Mouse (Mus musculus) liver, postnatal 0 days (tissue): Measurements from ENCODE around the gene Pcp4. TPM values are rescaled to one million over a fixed set of nuclear protein-coding genes. Genes with fewer than 3 reads are reported as not detected.

Source experiments
- ATAC-seq: fragments of 200-750 bp; cut with Nextera tagmentation; 2 replicates; pipeline ENCODE4 v1.8.0; 2017; ENCODE audit warnings: mild to moderate bottlenecking, moderate library complexity
- DNase-seq: peaks from one replicate; pipeline ENCODE4 v3.0.0-alpha.2; 2016
- H3K27ac ChIP-seq: fragments of 300-500 bp; sonication (generic); 2 replicates; pipeline ENCODE4 v1.5.1; 2014; ENCODE audit warnings: antibody characterized with exemption, moderate library complexity, mild to moderate bottlenecking, low read depth
- H3K27me3 ChIP-seq: fragments of 300-500 bp; sonication (generic); 2 replicates; pipeline ENCODE4 v1.6.1; 2014; ENCODE audit warnings: low read length, control low read depth, mixed read lengths; ENCODE audit not compliant: insufficient read depth
- H3K36me3 ChIP-seq: fragments of 300-500 bp; sonication (generic); replicated peaks from 2 replicates; pipeline ENCODE4 v1.6.1; 2014; ENCODE audit warnings: mild to moderate bottlenecking, control low read depth, low read length, moderate library complexity, mixed read lengths; ENCODE audit not compliant: insufficient read depth
- H3K4me1 ChIP-seq: fragments of 300-500 bp; sonication (generic); 2 replicates; pipeline ENCODE4 v1.6.1; 2014; ENCODE audit warnings: antibody characterized with exemption, mild to moderate bottlenecking, control low read depth; ENCODE audit not compliant: insufficient read depth
- H3K4me2 ChIP-seq: fragments of 300-500 bp; sonication (generic); 2 replicates; pipeline ENCODE4 v1.6.1; 2014; ENCODE audit warnings: low read depth, mild to moderate bottlenecking, low read length, moderate library complexity, mixed read lengths
- H3K4me3 ChIP-seq: fragments of 300-500 bp; sonication (generic); 2 replicates; pipeline ENCODE4 v1.5.1; 2014; ENCODE audit warnings: low read depth, low read length
- H3K9ac ChIP-seq: fragments of 300-500 bp; sonication (generic); replicated peaks from 2 replicates; pipeline ENCODE4 v1.6.1; 2014; ENCODE audit warnings: mild to moderate bottlenecking, moderate library complexity
- H3K9me3 ChIP-seq: fragments of 300-500 bp; sonication (generic); 2 replicates; pipeline ENCODE4 v1.6.1; 2016; ENCODE audit warnings: mild to moderate bottlenecking, control low read depth, low read length, mixed read lengths
- CTCF ChIP-seq: sonication (generic); IDR thresholded peaks from 2 replicates; pipeline ENCODE4 v1.5.1; 2016; ENCODE audit warnings: antibody characterized with exemption, low read depth
- EP300 ChIP-seq: IDR thresholded peaks from 2 replicates; pipeline ENCODE4 v1.6.1; 2016; ENCODE audit warnings: antibody characterized with exemption, low read depth, mild to moderate bottlenecking
- WGBS: fragments of 180-500 bp; shearing (Covaris S2); extraction: QIAGEN DNeasy Blood & Tissue Kit; methylation state at CpG from one replicate; pipeline ENCODE4 v1.1.7; 2014; ENCODE audit not compliant: insufficient replicate concordance; 5-methylcytosine and 5-hydroxymethylcytosine counted together
- polyA plus RNA-seq: library from polyadenylated mRNA; unstranded; fragments of >200 nt; fragmentation: Nextera tagmentation; extraction: Ambion mirVana; gene quantifications from 2 replicates; pipeline ENCODE4 v1.2.1, GENCODE M21; 2015

Pcp4 gene
- polyA plus RNA-seq, 1 experiment from 2014 or later: not detected

GRCm38 (mm10) chr16:96457612-96458011, 9.8 kb upstream of the Pcp4 start:
- H3K36me3 ChIP-seq: no peaks in the 10 kb centered on the region
- H3K27me3 ChIP-seq: no peaks in the 10 kb centered on the region
- 75% methylated on average over 5 of the region's 5 CpGs for WGBS
- no peak overlapping the region for H3K27ac ChIP-seq
- DNase-seq (no peak), ATAC-seq (no peak)
- H3K4me1 ChIP-seq: no peaks in the 10 kb centered on the region
- no peak overlapping the region for H3K4me3 ChIP-seq
- no peaks in the 10 kb centered on the region for H3K9me3 ChIP-seq
- no peak overlapping the region for H3K4me2 ChIP-seq
- H3K9ac ChIP-seq: no peak overlapping the region
- TF ChIP-seq EP300 (no peak), CTCF (no peak)

- H3K27me3 ChIP-seq: no peaks in the 10 kb centered on the region
- no peaks in the 10 kb centered on the region for H3K36me3 ChIP-seq
- H3K9ac ChIP-seq: no peak overlapping the region
- no peaks in the 10 kb centered on the region for H3K9me3 ChIP-seq
- ATAC-seq (no peak), DNase-seq (no peak)
- no peak overlapping the region for H3K4me2 ChIP-seq
- WGBS: 70% methylated on average over 2 of the region's 2 CpGs
- no peak for TF ChIP-seq CTCF
- no peak for TF ChIP-seq EP300
- H3K4me3 ChIP-seq: no peak overlapping the region
- no peaks in the 10 kb centered on the region for H3K4me1 ChIP-seq
- no peak overlapping the region for H3K27ac ChIP-seq
Observed at GRCm38 (mm10) chr16:96459356-96459755, 8.1 kb upstream of the Pcp4 start.

DNA sequence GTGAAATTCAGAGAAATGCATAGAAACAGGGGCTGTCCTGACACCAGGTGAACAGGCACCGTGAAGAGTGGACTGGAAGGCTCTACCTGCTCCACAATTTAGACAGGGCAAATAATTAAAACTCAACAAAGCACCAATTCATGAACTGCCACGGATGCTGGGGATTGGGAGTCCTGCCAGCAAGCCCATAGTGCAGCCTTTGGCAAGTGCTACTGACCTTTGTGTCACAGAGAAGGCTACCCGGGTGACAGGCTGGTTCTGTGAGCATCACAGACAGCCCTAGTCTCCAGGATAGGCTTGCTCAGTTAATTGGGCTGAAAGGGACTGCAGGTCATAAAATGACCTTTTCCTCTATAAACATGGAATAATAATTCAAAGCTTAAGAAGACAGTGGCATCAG, 6.6 kb upstream of the Pcp4 start:
- Histone ChIP-seq H3K4me3 (no peak overlapping the region), H3K9me3 (no peaks in the 10 kb centered on the region), H3K4me2 (no peak overlapping the region), H3K4me1 (no peaks in the 10 kb centered on the region), H3K27me3 (no peaks in the 10 kb centered on the region), H3K36me3 (no peaks in the 10 kb centered on the region), H3K9ac (no peak overlapping the region), H3K27ac (no peak overlapping the region)
- DNase-seq: no peak
- ATAC-seq: no peak
- 56% methylated on average over 3 of the region's 3 CpGs for WGBS
- TF ChIP-seq EP300 (no peak), CTCF (no peak)

GRCm38 (mm10) chr16:96468011-96468410, 605 bp downstream of the Pcp4 start:
- no peak overlapping the region for H3K4me2 ChIP-seq
- ATAC-seq: no peak
- no peaks in the 10 kb centered on the region for H3K9me3 ChIP-seq
- no peaks in the 10 kb centered on the region for H3K4me1 ChIP-seq
- H3K9ac ChIP-seq: no peak overlapping the region
- TF ChIP-seq CTCF (no peak), EP300 (no peak)
- H3K36me3 ChIP-seq: no peaks in the 10 kb centered on the region
- no peak for DNase-seq
- WGBS: 63% methylated on average over 4 of the region's 4 CpGs
- no peaks in the 10 kb centered on the region for H3K27me3 ChIP-seq
- no peak overlapping the region for H3K4me3 ChIP-seq
- no peak overlapping the region for H3K27ac ChIP-seq

GRCm38 (mm10) chr16:96468698-96469097, 1.3 kb downstream of the Pcp4 start:
- H3K9me3 ChIP-seq: no peaks in the 10 kb centered on the region
- H3K27me3 ChIP-seq: no peaks in the 10 kb centered on the region
- TF ChIP-seq EP300: no peak
- DNase-seq (no peak), ATAC-seq (no peak)
- H3K36me3 ChIP-seq: no peaks in the 10 kb centered on the region
- H3K4me2 ChIP-seq: no peak overlapping the region
- WGBS: 77% methylated on average over 4 of the region's 4 CpGs
- no peak overlapping the region for H3K9ac ChIP-seq
- no peak overlapping the region for H3K4me3 ChIP-seq
- no peak overlapping the region for H3K27ac ChIP-seq
- H3K4me1 ChIP-seq: no peaks in the 10 kb centered on the region

- no peak overlapping the region for H3K27ac ChIP-seq
- H3K36me3 ChIP-seq: no peaks in the 10 kb centered on the region
- no peak overlapping the region for H3K9ac ChIP-seq
- H3K27me3 ChIP-seq: no peaks in the 10 kb centered on the region
- H3K4me2 ChIP-seq: no peak overlapping the region
- ATAC-seq: no peak
- WGBS: 31% methylated on average over 4 of the region's 4 CpGs
- no peak overlapping the region for H3K4me3 ChIP-seq
- TF ChIP-seq EP300 (no peak), CTCF (peak; percentile 55)
- DNase-seq: peak; percentile 47
- no peaks in the 10 kb centered on the region for H3K9me3 ChIP-seq
- H3K4me1 ChIP-seq: no peaks in the 10 kb centered on the region
Observed at GRCm38 (mm10) chr16:96469640-96470039, 2.2 kb downstream of the Pcp4 start.

DNA sequence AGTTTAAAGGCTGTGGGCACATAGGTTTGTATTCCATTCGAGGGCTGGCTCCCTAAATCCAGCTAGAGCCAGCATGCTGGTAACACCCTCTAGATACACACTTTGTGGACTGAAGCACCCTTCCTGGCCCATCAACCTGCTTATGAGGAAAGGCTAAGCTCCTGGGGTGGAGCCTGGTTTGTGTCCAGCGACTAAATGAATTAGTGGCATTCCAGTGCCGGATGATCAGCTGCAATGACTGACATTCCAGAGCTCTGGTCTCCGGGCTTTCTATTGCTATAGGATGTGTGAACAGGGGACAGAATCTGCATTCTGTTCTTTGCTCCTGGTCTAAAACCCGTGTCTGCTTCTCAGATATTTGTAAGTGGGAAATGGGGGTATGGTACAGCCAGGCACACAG, 5.0 kb downstream of the Pcp4 start:
- TF ChIP-seq EP300 (no peak), CTCF (no peak)
- Histone ChIP-seq H3K9me3 (no peaks in the 10 kb centered on the region), H3K4me3 (no peak overlapping the region), H3K4me1 (no peaks in the 10 kb centered on the region), H3K27ac (no peak overlapping the region), H3K9ac (no peak overlapping the region), H3K36me3 (no peaks in the 10 kb centered on the region), H3K27me3 (no peaks in the 10 kb centered on the region), H3K4me2 (no peak overlapping the region)
- ATAC-seq (no peak), DNase-seq (no peak)
- 43% methylated on average over 5 of the region's 5 CpGs for WGBS
